Mouse (Mus musculus): Measurements from ENCODE around the gene Tfpi.
"Not testable (repeated sequence)": the region's sequence is repeated elsewhere in the genome, so short reads cannot be mapped to it uniquely, and the experiment has no call there.

The Tfpi gene

DNA sequence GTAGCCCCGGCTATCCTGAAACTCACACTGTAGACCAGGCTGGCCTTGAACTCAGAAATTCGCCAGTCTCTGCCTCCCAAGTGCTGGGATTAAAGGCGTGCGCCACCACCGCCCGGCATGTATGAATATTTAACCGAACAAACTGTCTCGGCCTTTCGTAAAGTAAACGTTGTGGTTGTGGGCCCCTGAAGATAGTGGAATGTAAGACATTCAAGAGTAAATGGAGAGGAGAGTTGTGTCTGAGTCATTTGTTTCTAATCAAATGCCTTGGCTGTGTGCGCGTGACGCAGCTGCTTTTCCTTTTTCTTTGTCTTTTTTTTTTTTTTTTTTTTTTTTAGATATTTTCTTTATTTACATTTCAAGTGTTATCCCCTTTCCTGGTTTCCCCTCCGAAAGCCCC is 88.0 kb downstream of the Tfpi start:
- DNase-seq (ENCODE audit: low spot score) = not testable (repeated sequence)

GRCm38 (mm10) chr2:84388023-84388416 is 88.6 kb downstream of the Tfpi start:
- DNase-seq (ENCODE audit: low spot score) = no peak

DNA sequence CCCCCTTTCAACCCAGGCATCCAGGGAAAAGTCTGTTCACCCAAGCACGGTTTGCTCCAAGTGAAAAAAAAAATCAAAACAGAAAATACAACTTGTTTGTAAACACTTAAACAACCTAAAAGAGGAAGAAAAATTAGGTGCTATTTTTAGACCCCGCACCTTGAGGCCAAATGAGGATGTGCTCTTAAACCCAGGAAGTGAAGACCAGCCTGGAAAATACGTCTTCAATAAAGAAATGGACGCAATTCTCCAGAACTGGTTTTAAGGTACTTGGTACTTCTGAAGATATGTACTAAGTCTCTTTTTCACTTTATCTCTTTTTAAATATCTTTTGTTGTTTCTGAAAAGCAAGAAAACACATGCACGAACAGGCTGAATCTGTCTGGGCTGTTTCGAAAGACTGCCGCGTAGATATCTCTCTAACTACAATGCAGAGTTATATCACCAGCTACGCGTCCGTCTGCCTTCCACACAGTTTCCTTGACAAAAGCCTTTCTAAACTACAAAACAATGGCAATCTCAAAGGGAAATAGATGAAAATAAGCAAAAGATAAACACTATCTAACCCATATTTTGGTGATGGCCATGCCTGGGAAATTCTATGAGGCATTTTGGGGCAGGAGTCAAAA is 89.1 kb downstream of the Tfpi start:
- DNase-seq (ENCODE audit: low spot score) = no peak

DNA sequence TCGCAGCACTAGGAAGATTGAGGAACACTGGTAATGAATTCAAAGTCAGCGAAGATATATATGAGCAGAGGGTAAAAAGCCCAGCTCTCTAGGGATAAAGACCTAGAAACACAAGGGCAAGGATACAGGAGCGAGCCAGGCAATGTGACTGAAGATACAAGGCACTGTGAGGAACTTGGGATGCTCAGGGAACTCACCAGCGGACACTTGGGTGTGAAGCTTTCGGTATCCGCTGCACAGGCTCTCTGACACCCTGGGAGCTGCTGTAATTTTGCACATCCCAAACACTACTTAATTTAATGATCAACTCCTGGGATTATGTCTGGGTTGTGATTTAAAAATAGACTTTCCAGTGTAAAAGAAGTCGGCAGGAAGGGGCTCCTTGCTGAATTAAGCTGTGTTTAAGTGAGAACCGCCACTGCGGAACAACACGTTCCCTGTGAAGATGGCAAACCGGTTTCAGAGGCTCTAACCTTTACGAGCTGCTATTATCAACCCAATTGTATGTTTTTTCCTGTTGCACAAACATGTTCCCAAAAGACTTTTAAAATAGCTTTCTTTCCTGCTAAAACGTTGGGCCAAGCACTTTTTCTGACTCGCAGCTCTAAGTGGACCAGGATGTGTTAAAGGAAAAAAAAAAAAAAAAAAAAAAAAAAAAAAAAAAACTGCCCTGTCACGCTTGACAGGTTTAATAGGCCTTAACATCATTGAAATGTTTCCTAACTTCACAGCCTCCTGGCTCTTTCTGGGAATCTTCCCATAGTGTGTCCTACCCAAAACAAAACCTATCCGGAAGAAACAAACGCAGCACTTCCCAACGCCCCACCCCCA is 89.8 kb downstream of the Tfpi start:
- DNase-seq (ENCODE audit: low spot score) = no peak

- DNase-seq (ENCODE audit: low spot score) = no peak
Measured at GRCm38 (mm10) chr2:84384911-84385693, 91.5 kb downstream of the Tfpi start.

GRCm38 (mm10) chr2:84383828-84384227 is 92.7 kb downstream of the Tfpi start:
- no peak for DNase-seq (ENCODE audit: low spot score)
